Mouse (Mus musculus) hindbrain, embryonic 16.5 days (tissue): ENCODE results near the gene Ddb1. TPM values are rescaled to one million over a fixed set of nuclear protein-coding genes. Genes with fewer than 3 reads are reported as not detected.
A peak's percentile ranks its signal among the peaks of the same experiment; 100 is the strongest.

ENCODE experiments used
- ATAC-seq: fragments of 200-750 bp; cut with Nextera tagmentation; 2 replicates; pipeline ENCODE4 v1.8.0; 2017; ENCODE audit warnings: moderate TSS enrichment, moderate library complexity
- H3K27ac ChIP-seq: fragments of 300-500 bp; sonication (generic); 2 replicates; pipeline ENCODE4 v1.5.1; 2014; ENCODE audit warnings: low read depth, mild to moderate bottlenecking, control low read depth, low read length, moderate library complexity
- H3K27me3 ChIP-seq: fragments of 300-500 bp; sonication (generic); replicated peaks from 2 replicates; pipeline ENCODE4 v1.6.1; 2014; ENCODE audit warnings: low read length; ENCODE audit not compliant: control insufficient read depth, insufficient read depth
- H3K36me3 ChIP-seq: fragments of 300-500 bp; sonication (generic); 2 replicates; pipeline ENCODE4 v1.6.1; 2014; ENCODE audit warnings: mild to moderate bottlenecking, low read length, moderate library complexity, mixed read lengths; ENCODE audit not compliant: control insufficient read depth, insufficient read depth
- H3K4me1 ChIP-seq: fragments of 300-500 bp; sonication (generic); 2 replicates; pipeline ENCODE4 v1.6.1; 2014; ENCODE audit warnings: low read depth, low read length; ENCODE audit not compliant: control insufficient read depth, insufficient read depth
- H3K4me2 ChIP-seq: fragments of 300-500 bp; sonication (generic); 2 replicates; pipeline ENCODE4 v1.6.1; 2014; ENCODE audit warnings: mild to moderate bottlenecking, low read length, control low read depth, moderate library complexity
- H3K4me3 ChIP-seq: fragments of 300-500 bp; sonication (generic); 2 replicates; pipeline ENCODE4 v1.5.1; 2014; ENCODE audit warnings: mild to moderate bottlenecking, low read length, control low read depth, moderate library complexity
- H3K9ac ChIP-seq: fragments of 300-500 bp; sonication (generic); 2 replicates; pipeline ENCODE4 v1.6.1; 2014; ENCODE audit warnings: low read depth, mild to moderate bottlenecking, control low read depth, low read length, moderate library complexity
- H3K9me3 ChIP-seq: fragments of 300-500 bp; sonication (generic); 2 replicates; pipeline ENCODE4 v1.6.1; 2014; ENCODE audit warnings: mild to moderate bottlenecking, low read length, moderate library complexity; ENCODE audit not compliant: control insufficient read depth
- WGBS: fragments of 180-500 bp; shearing (Covaris S2); extraction: QIAGEN DNeasy Blood & Tissue Kit; methylation state at CpG from one replicate; pipeline ENCODE4 v1.1.7; 2014; 5-methylcytosine and 5-hydroxymethylcytosine counted together
- polyA plus RNA-seq: library from polyadenylated mRNA; unstranded; fragments of >200 nt; fragmentation: Nextera tagmentation; extraction: Ambion mirVana; gene quantifications from 2 replicates; pipeline ENCODE4 v1.2.1, GENCODE M21; 2015

Gene Ddb1
- polyA plus RNA-seq, 1 experiment from 2014 or later = 203 TPM

DNA sequence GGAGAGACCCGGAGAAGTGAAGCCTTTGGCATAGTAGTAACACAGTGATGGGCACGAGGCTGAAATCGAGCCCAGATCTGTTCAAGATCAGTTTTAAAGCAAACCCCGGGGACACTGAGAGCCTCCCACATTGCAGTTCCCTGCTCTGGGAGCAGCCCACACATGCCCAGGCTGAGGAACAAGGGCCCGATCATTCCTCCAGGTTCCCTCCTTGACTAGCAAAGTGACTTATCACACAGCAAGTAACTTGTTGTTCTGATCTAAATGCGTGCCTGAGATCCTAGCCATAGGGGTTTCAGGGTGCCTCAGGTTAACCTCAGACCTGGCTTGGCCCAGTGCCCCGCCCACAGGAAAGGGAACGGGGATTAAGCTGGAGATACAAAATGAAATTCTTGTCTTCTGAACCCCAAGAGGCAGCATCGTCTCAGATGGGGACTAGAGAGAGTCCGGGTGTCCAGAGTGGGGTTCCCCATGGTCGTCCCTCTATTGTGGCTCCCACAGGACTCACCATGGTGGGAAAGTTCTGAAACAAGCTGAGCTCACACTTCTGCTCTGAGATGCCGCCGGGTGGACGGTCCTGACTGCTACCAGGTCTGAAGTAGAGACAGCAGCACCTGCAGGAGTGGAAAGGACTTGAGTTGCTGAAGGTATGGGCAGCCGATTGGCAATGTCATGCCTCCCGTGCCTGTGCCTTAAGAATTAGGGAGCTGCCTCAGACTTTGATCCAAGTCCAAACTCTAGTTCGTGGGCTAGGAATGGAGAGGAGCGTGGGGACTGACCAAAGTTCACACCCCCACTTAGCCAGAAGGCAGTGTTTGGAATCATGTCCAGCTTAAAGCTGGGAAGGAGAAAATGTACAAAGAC lies 1.2 kb upstream of the Ddb1 start:
- H3K4me3 ChIP-seq = no peak overlapping the region
- no peak overlapping the region; the same call in 1 of the 2 replicates for H3K27ac ChIP-seq
- H3K27me3 ChIP-seq = no peaks in the 10 kb centered on the region
- H3K9ac ChIP-seq = no peak overlapping the region
- H3K9me3 ChIP-seq = no peaks in the 10 kb centered on the region
- WGBS = 88% methylated on average over 18 of the region's 18 CpGs
- peaks cover 26% of the 10 kb centered on the region for H3K4me1 ChIP-seq
- ATAC-seq = no peak
- peaks cover 19% of the 10 kb centered on the region for H3K36me3 ChIP-seq
- no peak overlapping the region for H3K4me2 ChIP-seq

DNA sequence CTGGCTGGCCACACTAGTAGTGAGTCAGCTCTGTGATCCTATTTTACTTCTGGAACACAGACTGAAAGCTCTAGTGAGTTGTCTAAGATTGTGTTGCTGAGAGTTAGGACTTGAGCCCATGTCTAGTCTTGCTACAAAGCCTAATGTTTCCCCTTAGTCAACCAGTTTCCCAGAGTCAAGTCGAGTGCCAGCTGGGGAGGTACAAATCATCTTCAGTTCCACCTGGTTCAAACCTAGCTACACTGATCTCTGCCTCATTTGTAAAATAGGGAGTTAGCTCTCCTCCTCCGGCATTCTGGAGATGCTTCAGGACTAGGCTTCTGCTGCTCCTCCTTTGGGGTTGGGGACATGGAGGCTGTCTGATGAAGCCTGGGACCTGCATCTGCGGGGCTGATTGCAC lies 593 bp upstream of the Ddb1 start:
- H3K4me2 ChIP-seq = peak overlapping the region; percentile 85
- peak overlapping the region; percentile 72 for H3K4me3 ChIP-seq
- H3K9me3 ChIP-seq = no peaks in the 10 kb centered on the region
- no peak for ATAC-seq
- peak overlapping the region; percentile 86 for H3K9ac ChIP-seq
- peaks cover 18% of the 10 kb centered on the region for H3K36me3 ChIP-seq
- H3K4me1 ChIP-seq = peaks cover 26% of the 10 kb centered on the region
- no peaks in the 10 kb centered on the region for H3K27me3 ChIP-seq
- 63% methylated on average over 3 of the region's 3 CpGs for WGBS
- H3K27ac ChIP-seq = peak overlapping the region; percentile 92

DNA sequence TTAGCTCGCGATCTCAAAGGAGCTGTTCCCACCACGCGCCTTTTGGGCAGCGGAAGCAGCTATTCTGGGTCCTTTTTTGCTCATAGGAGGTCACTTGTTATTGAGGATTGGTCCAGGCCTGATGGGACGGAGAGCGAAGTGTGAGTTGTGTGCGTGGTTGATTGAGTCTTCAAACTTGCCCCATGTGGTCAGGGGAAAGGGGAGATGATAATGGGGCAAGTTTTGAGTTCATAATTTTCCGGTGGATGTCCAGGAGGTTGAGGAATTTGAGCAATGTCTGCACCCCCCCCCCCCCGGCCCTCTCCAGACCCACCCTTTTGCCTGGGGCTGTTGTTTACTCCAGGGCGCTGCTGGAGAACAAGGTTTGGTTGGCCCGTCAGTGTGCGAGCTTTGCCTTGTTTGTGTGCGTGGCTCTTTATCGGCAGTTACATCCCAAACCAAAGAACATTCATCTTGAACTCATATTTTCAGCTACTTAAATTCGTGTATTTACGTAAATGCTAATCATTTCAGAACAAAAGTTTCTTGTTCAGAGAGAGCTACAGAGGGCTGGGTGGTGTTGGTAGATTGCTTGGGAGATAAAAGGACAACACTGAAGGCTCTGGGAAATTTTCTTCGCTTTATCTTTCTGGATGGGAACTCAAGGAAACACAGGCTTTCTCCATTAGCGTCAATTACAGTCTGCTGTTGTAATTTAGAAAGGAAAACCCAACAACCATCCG lies 935 bp downstream of the Ddb1 start:
- peak overlapping the region; percentile 76 for H3K4me2 ChIP-seq
- peak overlapping the region; percentile 72 for H3K4me3 ChIP-seq
- 7% methylated on average over 20 of the region's 20 CpGs for WGBS
- H3K9me3 ChIP-seq = no peaks in the 10 kb centered on the region
- H3K4me1 ChIP-seq = peaks cover 26% of the 10 kb centered on the region
- peak overlapping the region; percentile 92 for H3K27ac ChIP-seq
- no peaks in the 10 kb centered on the region for H3K27me3 ChIP-seq
- H3K36me3 ChIP-seq = peaks cover 25% of the 10 kb centered on the region
- H3K9ac ChIP-seq = peak overlapping the region; percentile 84
- ATAC-seq = no peak

DNA sequence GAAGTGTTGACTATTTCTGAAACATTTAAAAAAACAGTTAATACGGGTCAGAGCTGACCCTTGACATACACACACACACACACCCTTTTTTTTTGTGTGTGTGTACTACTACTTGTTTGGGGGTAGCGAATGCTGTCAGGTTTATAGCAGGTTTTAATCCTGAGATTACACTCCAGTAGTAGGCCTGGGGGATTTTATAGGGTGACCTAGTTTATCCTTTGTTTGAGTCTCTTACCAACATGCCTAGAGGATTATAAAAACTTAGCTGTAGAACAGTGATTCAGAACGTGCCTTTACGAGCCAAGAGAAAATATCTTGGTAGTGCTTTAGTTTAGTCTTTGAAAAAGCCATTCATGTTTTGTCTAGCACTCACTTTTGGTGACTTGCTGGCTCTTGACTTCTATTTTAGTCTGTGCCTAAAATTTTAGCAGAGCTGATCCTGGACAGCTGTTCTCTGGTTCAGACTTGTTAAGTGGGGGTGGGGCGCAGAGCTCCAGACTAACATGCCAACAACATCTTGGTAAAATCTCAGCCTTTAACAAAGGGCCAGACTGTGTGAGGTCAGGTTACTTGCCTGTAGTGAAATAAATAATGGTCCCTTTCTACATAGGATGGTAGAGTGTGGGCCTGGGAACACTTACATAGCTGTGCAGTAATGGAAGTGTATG lies 3.6 kb downstream of the Ddb1 start:
- no peaks in the 10 kb centered on the region for H3K27me3 ChIP-seq
- peaks cover 16% of the 10 kb centered on the region for H3K4me1 ChIP-seq
- no peak overlapping the region for H3K9ac ChIP-seq
- H3K9me3 ChIP-seq = no peaks in the 10 kb centered on the region
- peaks cover 50% of the 10 kb centered on the region for H3K36me3 ChIP-seq
- ATAC-seq = no peak
- no peak overlapping the region for H3K4me2 ChIP-seq
- no peak overlapping the region for H3K27ac ChIP-seq
- no peak overlapping the region for H3K4me3 ChIP-seq
- WGBS = 88% methylated on average over 5 of the region's 5 CpGs

DNA sequence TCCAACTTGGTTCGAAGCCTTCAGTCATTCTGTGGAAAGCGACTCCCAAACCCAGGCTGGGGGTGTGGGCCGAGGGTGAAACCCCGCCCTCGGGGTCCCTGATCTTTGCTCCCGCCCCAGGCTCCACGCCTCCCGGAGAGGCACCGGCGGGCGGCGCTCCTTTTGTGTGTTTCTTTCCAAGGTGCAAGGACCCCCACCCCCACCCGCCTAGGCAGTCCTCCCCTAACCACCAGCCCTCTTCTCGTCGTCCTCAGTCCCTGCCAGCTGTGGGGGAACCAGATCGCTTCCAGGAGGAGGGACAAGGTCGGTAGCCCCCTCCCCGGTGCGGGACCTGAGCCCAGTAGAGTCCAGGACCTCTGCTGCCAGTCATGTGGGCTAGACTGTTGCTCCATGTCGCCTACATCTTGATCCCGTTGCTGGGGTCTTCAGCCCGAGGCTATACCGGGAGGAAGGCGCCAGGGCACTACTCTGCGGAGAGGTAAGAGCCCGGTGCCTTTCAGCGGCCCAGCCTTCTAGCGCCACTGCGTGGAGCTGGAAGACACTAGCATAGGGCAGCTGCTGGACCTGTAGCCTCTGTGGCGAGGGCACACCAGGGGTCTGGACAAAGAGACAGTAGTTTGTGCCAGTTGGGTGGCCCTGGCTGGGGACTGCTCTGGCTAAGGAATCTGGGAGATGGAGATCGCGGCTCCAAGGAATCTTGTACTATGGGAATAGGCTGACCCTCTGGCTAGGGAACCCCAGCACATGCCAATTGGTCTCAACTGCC lies 29.2 kb downstream of the Ddb1 start, which contains the start of gene Vwce:
Vwce (plus strand) TSS at position 108 of the 766 bp plus-strand sequence.
- peak; percentile 88 for ATAC-seq
- Histone ChIP-seq H3K27ac (peak within 1 kb of the TSS; percentile 34; the same call in 1 of the 2 replicates), H3K9ac (peak within 1 kb of the TSS; percentile 69), H3K36me3 (peaks cover 13% of the 10 kb centered on the region), H3K4me3 (peak within 1 kb of the TSS; percentile 48), H3K4me1 (peaks cover 14% of the 10 kb centered on the region), H3K9me3 (no peaks in the 10 kb centered on the region), H3K4me2 (peak within 1 kb of the TSS; percentile 98), H3K27me3 (no peaks in the 10 kb centered on the region)
- 3% methylated on average over 32 of the region's 32 CpGs for WGBS

DNA sequence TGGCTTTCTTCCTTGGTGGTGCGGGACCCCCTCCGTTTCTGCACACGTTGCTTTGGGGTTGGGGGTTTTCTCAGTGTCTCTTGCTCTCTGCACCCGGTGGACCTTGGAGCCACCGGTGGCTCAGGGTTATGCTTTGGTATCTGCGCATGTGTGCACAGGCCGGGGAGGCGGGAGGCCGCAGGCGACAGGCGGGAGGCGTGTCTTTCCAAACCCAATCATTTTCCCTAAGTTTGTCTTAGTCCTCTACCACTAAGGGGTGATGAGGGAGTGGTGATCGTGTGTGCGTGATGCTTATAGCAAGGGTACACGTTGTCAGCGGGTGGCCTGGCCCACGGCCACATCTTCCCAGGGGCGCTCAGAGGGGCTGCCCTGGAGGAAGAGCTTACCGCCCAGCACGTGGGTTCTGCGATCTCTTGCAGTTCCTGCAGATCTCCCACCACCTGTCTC lies 29.8 kb downstream of the Ddb1 start:
- Histone ChIP-seq H3K36me3 (peaks cover 7% of the 10 kb centered on the region; the same call in 1 of the 2 replicates), H3K9me3 (no peaks in the 10 kb centered on the region), H3K27me3 (no peaks in the 10 kb centered on the region), H3K9ac (peak overlapping the region; percentile 69), H3K4me1 (peaks cover 14% of the 10 kb centered on the region), H3K27ac (no peak overlapping the region), H3K4me3 (peak overlapping the region; percentile 48), H3K4me2 (peak overlapping the region; percentile 98)
- WGBS = 2% methylated on average over 19 of the region's 21 CpGs
- peak; percentile 91 for ATAC-seq

DNA sequence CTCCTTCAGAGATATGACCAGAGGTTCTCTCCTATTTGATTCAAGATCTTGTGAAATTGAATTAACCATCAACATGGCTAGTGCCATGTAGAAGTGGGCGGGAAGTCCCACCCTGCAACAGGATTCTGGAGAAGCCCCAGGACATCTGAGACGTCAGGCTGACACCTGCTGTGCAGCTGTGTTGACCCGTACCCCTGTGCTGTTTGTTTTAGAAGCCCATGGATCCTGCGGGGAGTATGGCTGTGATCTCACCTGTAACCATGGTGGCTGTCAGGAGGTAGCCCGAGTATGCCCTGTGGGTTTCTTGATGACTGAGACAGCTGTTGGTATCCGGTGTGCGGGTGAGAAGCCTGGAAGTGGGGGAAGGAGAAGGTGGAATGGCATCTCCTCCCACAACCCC lies 32.7 kb downstream of the Ddb1 start:
- Histone ChIP-seq H3K27me3 (no peaks in the 10 kb centered on the region), H3K9ac (no peak overlapping the region)
- WGBS = 64% methylated on average over 7 of the region's 7 CpGs

DNA sequence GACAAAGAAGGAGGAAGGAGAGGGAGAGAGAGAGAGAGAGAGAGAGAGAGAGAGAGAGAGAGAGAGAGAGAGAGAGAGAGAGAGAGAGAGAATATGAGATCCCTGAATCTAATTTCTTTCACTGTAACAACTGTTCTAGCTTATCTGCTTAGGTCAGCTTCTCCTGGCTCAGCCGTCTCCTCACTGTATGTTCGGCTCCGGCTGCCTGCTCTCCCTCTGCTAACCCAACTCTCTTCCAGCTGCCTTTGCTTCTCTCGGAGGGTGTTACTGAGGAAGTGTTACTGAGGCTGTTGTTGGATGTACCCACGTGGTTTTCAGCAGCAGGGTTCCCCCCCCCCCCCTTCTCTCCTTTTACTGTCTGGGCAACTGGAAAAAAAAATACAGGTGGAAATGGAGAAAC lies 35.0 kb downstream of the Ddb1 start:
- Histone ChIP-seq H3K9ac (no peak overlapping the region), H3K4me3 (no peak overlapping the region), H3K4me2 (no peak overlapping the region), H3K27me3 (no peaks in the 10 kb centered on the region), H3K4me1 (peaks cover 7% of the 10 kb centered on the region), H3K36me3 (no peaks in the 10 kb centered on the region), H3K9me3 (no peaks in the 10 kb centered on the region), H3K27ac (no peak overlapping the region)
- WGBS = 9% methylated on average over 5 of the region's 5 CpGs
- ATAC-seq = no peak

More for the DNA sequence above, 32.7 kb downstream of the Ddb1 start:
- H3K9me3 ChIP-seq = no peaks in the 10 kb centered on the region
- ATAC-seq = no peak
- no peak overlapping the region for H3K27ac ChIP-seq
- no peaks in the 10 kb centered on the region for H3K36me3 ChIP-seq
- no peak overlapping the region for H3K4me3 ChIP-seq
- H3K4me1 ChIP-seq = peaks cover 17% of the 10 kb centered on the region
- no peak overlapping the region for H3K4me2 ChIP-seq
